Mouse (Mus musculus) limb, embryonic 12.5 days (tissue): ENCODE data around the gene Csdc2. TPM values are rescaled to one million over a fixed set of nuclear protein-coding genes. Genes with fewer than 3 reads are reported as not detected.
"Not testable (repeated sequence)": the region's sequence is repeated elsewhere in the genome, so short reads cannot be mapped to it uniquely, and the experiment has no call there.

ENCODE experiments used
- ATAC-seq: fragments of 200-750 bp; cut with Nextera tagmentation; 2 replicates; pipeline ENCODE4 v1.8.0; 2017; ENCODE audit warnings: low read depth, moderate TSS enrichment; ENCODE audit not compliant: insufficient number of reproducible peaks, insufficient read depth, low FRiP score, low TSS enrichment
- H3K27ac ChIP-seq: fragments of 300-500 bp; sonication (generic); 2 replicates; pipeline ENCODE4 v1.5.1; 2016; ENCODE audit warnings: mild to moderate bottlenecking, moderate library complexity
- H3K27me3 ChIP-seq: fragments of 300-500 bp; sonication (generic); 2 replicates; pipeline ENCODE4 v1.6.1; 2016; ENCODE audit warnings: mild to moderate bottlenecking, moderate library complexity
- H3K36me3 ChIP-seq: fragments of 300-500 bp; sonication (generic); 2 replicates; pipeline ENCODE4 v1.6.1; 2016; ENCODE audit warnings: mild to moderate bottlenecking, moderate library complexity
- H3K4me1 ChIP-seq: fragments of 300-500 bp; sonication (generic); replicated peaks from 2 replicates; pipeline ENCODE4 v1.6.1; 2016
- H3K4me2 ChIP-seq: fragments of 300-500 bp; sonication (generic); 2 replicates; pipeline ENCODE4 v1.6.1; 2016; ENCODE audit warnings: mild to moderate bottlenecking, moderate library complexity
- H3K4me3 ChIP-seq: fragments of 300-500 bp; sonication (generic); replicated peaks from 2 replicates; pipeline ENCODE4 v1.5.1; 2016; ENCODE audit warnings: mild to moderate bottlenecking
- H3K9ac ChIP-seq: fragments of 300-500 bp; sonication (generic); replicated peaks from 2 replicates; pipeline ENCODE4 v1.6.1; 2016; ENCODE audit warnings: mild to moderate bottlenecking, moderate library complexity
- H3K9me3 ChIP-seq: fragments of 300-500 bp; sonication (generic); 2 replicates; pipeline ENCODE4 v1.6.1; 2016; ENCODE audit warnings: mild to moderate bottlenecking, moderate library complexity
- WGBS: fragments of 180-500 bp; shearing (Covaris S2); methylation state at CpG from one replicate; pipeline ENCODE4 v1.1.7; 2016; 5-methylcytosine and 5-hydroxymethylcytosine counted together
- polyA plus RNA-seq: library from polyadenylated mRNA; unstranded; fragments of >200 nt; fragmentation: Nextera tagmentation; extraction: Ambion mirVana; gene quantifications from 2 replicates; pipeline ENCODE4 v1.2.1, GENCODE M21; 2016

Csdc2 gene
- polyA plus RNA-seq, 1 experiment from 2014 or later, result 7.9 TPM

DNA sequence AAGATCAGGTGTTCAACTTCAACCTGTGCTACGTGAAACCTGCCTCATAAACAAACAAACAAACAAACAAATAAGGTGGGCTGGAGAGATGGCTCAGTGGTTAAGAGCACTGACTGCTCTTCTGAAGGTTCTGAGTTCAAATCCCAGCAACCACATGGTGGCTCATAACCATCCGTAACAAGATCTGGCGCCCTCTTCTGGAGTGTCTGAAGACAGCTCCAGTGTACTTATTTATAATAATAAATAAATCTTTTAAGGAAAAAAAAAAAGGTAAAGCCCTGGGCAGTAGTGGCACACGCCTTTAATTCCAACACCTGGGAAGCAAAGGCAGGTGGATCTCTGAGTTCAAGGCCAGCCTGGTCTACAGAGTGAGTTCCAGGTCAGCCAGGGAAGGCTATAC is 27.8 kb upstream of the Csdc2 start:
- not testable (repeated sequence) for H3K4me3 ChIP-seq, H3K4me1 ChIP-seq, H3K9ac ChIP-seq, H3K27me3 ChIP-seq, ATAC-seq, H3K4me2 ChIP-seq, H3K9me3 ChIP-seq, H3K27ac ChIP-seq
- H3K36me3 ChIP-seq, result peaks cover 99% of the 10 kb centered on the region
- 92% methylated on average over 4 of the region's 4 CpGs for WGBS

DNA sequence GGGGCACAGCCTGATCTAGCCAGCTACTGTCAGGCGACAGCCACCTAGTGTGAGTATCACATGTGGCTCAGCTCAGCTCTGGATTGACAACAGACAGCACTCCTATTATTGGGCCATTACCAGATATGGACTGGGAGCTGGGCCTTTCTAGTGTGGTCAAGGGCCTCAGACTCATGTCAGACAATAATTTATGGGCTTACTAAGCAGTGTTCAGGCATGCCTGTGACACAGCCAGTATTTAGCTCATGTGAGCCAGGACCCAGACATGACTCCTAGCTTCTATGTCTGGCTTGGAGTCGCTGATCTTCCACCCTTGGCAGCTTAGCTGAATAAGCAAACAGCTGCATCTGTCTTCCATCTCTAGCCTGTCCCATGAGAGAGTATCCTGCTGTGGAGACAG is 24.1 kb upstream of the Csdc2 start:
- Histone ChIP-seq H3K36me3 (peaks cover 99% of the 10 kb centered on the region), H3K27ac (no peak overlapping the region), H3K9ac (no peak overlapping the region), H3K4me1 (no peaks in the 10 kb centered on the region), H3K4me2 (no peak overlapping the region), H3K27me3 (no peaks in the 10 kb centered on the region), H3K4me3 (no peak overlapping the region), H3K9me3 (no peaks in the 10 kb centered on the region)
- ATAC-seq, result no peak
- WGBS, result 77% methylated on average over 2 of the region's 2 CpGs

DNA sequence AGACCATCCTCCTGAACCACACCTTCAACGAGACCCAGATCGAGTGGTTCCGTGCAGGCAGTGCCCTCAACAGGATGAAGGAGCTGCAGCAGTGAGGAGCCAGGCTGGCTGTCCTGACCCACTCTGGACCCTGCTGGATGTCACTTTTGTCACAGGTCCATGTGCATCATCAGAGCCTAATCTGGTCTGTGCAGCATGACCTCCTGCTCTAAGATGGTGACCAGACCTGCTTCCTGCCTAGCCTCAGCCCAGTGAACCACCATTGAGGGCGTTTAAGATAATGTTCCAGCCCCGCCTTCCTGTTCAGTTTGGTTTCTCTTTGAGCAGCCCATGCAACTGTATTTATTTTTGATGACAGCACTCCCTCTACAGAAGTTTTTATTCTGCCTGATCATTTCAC is 21.9 kb upstream of the Csdc2 start:
- Histone ChIP-seq H3K4me2 (no peak overlapping the region), H3K9ac (no peak overlapping the region), H3K4me3 (no peak overlapping the region), H3K27ac (no peak overlapping the region), H3K9me3 (no peaks in the 10 kb centered on the region), H3K36me3 (peaks cover 86% of the 10 kb centered on the region), H3K27me3 (no peaks in the 10 kb centered on the region), H3K4me1 (no peaks in the 10 kb centered on the region)
- no peak for ATAC-seq
- 86% methylated on average over 5 of the region's 5 CpGs for WGBS

DNA sequence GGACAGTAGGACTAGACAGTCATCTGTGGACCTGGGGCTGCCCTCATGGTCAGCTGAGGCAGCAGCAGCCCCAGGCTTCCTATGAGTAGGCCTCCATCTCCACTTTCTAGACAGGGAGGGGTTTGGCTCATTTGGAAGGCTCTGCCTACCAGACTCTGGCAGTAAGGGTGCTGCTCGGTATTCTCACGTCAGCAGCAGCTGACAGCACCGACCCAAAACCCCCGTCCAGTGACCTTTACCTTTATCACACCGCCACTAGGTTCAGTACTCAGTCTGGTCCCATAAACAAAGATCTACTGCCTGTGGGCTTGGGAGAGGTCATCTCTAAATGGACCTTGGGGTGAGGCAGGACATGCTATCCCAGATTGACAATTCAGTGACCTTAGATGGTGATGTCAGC is 20.9 kb upstream of the Csdc2 start:
- no peak overlapping the region for H3K9ac ChIP-seq

DNA sequence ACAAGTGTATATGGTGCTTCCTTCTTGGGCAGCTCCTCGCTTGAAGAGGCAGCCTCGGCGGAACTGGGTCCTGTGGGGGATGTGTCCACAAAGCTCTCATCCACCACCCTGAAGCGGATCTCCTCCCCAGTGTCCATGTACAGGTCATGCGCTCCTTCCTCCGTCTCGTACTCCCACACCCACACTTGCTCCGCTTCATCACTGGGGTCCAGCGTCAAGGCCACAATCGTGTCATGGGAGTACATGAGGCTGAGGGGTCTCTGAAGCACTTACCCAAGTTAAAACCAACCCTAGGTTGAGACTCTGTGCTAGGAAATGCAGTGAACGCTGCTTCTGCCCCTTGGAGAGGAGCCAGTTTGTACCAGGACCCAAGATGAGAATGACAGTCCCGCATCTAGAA is 19.4 kb upstream of the Csdc2 start:
- Histone ChIP-seq H3K4me3 (no peak overlapping the region), H3K4me2 (no peak overlapping the region), H3K9me3 (no peaks in the 10 kb centered on the region), H3K27ac (no peak overlapping the region), H3K36me3 (peaks cover 62% of the 10 kb centered on the region), H3K27me3 (no peaks in the 10 kb centered on the region), H3K9ac (no peak overlapping the region), H3K4me1 (no peaks in the 10 kb centered on the region)
- WGBS, result 89% methylated on average over 12 of the region's 12 CpGs
- no peak for ATAC-seq

More for the DNA sequence above, 20.9 kb upstream of the Csdc2 start:
- WGBS, result 89% methylated on average over 5 of the region's 5 CpGs
- no peaks in the 10 kb centered on the region for H3K27me3 ChIP-seq
- no peak for ATAC-seq
- no peaks in the 10 kb centered on the region for H3K9me3 ChIP-seq
- peaks cover 77% of the 10 kb centered on the region for H3K36me3 ChIP-seq
- no peak overlapping the region for H3K4me2 ChIP-seq
- no peaks in the 10 kb centered on the region for H3K4me1 ChIP-seq
- H3K27ac ChIP-seq, result no peak overlapping the region
- H3K4me3 ChIP-seq, result no peak overlapping the region

DNA sequence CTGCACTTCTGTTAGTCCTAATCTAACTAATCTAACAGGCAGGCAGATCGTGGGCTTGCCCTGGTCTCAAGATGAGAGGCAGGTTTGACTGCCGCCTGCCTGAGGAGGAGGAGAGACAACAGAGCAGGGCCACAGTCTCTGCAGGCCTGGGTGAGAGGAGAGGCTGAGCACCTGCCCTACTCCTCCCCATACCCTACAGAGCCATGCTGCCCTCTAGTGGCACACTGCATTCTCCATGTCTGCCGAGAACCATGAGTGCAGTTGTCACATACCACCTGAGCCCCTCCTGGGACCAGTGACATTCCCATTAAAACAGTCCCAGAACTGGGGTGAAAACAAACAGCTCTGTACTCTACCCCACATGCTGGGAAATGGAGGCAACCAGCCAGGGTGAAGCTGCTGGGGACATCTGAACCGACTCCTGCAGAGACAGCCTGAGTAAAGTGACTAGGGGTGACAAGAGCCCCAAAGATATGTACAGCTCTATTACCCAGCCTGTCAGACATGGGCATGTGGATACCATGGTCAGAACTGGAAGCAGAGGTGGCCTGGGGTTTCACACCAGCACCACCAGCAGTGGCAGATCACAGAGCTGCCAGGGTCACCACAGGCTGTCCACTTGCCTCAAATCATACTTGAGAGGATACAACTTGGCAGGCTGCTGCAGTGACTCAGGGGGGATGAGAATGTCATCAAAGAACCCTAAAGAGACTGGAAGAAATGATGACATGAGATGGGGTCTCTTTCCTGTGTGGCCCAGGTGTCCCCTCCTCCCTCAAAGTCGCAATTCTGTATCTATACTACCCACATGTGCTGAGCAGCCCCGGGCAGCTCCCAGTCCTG is 18.7 kb upstream of the Csdc2 start:
- Histone ChIP-seq H3K4me3 (no peak overlapping the region), H3K4me2 (no peak overlapping the region), H3K36me3 (peaks cover 56% of the 10 kb centered on the region), H3K4me1 (no peaks in the 10 kb centered on the region), H3K9ac (no peak overlapping the region), H3K27ac (no peak overlapping the region), H3K9me3 (no peaks in the 10 kb centered on the region), H3K27me3 (no peaks in the 10 kb centered on the region)
- WGBS, result 58% methylated on average over 6 of the region's 6 CpGs
- no peak for ATAC-seq

DNA sequence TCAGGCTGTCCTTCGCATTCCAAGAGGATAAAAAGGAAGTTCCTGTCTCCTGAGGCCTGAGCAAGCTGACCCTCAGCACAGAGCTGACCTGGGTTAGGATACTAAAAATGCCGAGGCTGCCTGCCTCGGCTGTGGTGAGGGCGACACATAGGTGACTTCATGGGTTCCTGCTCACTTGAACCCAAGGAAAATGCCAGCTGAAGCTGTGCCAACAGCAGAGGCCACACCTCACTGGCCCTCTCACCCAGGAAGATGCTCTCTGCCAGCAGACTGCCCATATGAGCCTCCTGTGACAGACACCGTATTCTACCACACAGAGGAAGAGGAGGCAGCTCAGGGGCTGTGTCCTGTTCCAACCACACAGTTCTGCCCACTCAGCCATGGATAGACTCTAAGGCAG is 17.5 kb upstream of the Csdc2 start:
- H3K9me3 ChIP-seq, result no peaks in the 10 kb centered on the region
- H3K27me3 ChIP-seq, result no peaks in the 10 kb centered on the region
- H3K4me2 ChIP-seq, result no peak overlapping the region
- ATAC-seq, result no peak
- peaks cover 44% of the 10 kb centered on the region for H3K36me3 ChIP-seq
- no peak overlapping the region for H3K27ac ChIP-seq
- H3K4me1 ChIP-seq, result no peaks in the 10 kb centered on the region
- WGBS, result 84% methylated on average over 5 of the region's 5 CpGs
- H3K4me3 ChIP-seq, result no peak overlapping the region
- H3K9ac ChIP-seq, result no peak overlapping the region

DNA sequence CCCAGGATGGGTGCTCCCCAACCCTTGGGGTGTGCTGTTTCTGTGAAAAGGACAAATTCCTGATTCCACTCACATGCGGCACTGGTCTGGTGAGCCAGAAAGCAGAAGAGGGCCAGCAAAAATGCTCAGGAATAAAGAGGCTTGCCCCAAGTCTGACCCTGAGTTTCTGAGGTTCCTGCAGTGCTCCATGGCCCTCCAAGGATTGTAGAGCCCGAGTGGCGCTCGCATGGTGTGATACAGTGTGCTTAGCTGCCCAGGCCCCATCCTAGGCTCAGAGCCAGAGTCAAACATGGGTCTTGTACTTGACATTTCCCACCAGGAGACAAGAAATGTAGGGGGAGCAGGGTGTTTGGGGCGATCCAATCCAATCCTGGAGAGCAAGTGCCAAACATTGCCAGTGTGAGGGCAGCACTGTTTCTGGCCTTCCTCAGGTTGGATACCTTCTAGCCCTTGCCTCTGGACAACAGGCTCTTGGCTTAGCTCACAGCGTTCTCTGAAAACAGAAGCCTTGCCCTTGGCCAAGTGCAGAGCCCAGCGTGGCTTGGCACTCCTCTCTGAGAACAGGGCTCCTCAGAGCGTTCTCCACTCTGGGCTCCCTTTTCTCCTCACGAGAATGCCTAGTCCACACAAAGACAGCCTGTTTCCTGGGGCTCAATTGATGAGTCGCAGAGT is 15.9 kb upstream of the Csdc2 start:
- peaks cover 12% of the 10 kb centered on the region for H3K4me1 ChIP-seq
- no peak overlapping the region for H3K27ac ChIP-seq
- H3K4me2 ChIP-seq, result no peak overlapping the region
- ATAC-seq, result no peak
- 93% methylated on average over 10 of the region's 10 CpGs for WGBS
- no peaks in the 10 kb centered on the region for H3K27me3 ChIP-seq
- H3K4me3 ChIP-seq, result no peak overlapping the region
- peaks cover 27% of the 10 kb centered on the region for H3K36me3 ChIP-seq
- no peaks in the 10 kb centered on the region for H3K9me3 ChIP-seq
- H3K9ac ChIP-seq, result no peak overlapping the region

DNA sequence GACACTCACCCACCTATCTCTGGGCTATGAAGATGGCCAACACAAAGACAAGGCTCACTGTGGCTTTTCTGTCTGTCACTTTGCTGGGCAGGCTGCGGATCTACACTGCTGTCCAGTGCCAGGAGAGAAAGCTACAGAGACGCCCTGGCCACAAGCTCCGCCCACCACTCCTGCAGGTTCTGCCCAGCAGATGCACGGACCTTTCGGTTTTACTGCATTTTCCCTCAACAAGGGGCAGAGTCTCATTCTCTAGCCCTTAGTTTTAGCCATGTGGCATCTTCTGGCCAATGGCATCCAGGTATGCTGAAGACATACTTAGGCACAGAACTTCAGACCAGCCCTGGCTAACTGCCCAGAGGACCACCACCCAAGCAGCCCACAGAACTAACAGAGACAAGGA is 15.3 kb upstream of the Csdc2 start:
- no peak overlapping the region for H3K9ac ChIP-seq
- 68% methylated on average over 5 of the region's 5 CpGs for WGBS
- peaks cover 22% of the 10 kb centered on the region for H3K36me3 ChIP-seq
- H3K4me2 ChIP-seq, result no peak overlapping the region
- no peaks in the 10 kb centered on the region for H3K27me3 ChIP-seq
- ATAC-seq, result no peak
- H3K4me3 ChIP-seq, result no peak overlapping the region
- no peaks in the 10 kb centered on the region for H3K9me3 ChIP-seq
- peaks cover 12% of the 10 kb centered on the region for H3K4me1 ChIP-seq
- H3K27ac ChIP-seq, result no peak overlapping the region

DNA sequence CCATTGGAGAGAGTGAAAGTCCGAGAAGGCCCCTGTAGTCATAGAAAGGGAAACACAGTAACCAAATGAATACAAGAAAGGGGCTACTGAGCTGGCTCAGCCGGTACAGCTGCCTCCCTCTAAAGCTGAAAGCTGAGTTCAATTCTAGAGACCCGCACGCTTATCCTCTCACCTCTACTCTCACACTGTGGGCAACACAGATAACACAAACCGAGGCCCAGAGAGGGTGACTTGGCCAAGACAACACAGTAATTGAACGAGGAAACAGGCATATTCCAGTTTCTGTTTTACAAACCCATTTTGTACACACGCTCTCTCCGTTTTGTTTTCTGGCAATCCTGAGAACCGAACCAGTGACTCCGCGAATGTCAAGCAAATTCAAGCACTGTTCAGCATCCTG is 11.6 kb upstream of the Csdc2 start:
- H3K27ac ChIP-seq, result no peak overlapping the region
- peaks cover 16% of the 10 kb centered on the region for H3K4me1 ChIP-seq
- ATAC-seq, result no peak
- H3K9ac ChIP-seq, result peak overlapping the region; percentile 77; the same call in 1 of the 2 replicates
- H3K4me3 ChIP-seq, result peak overlapping the region; percentile 72
- H3K9me3 ChIP-seq, result no peaks in the 10 kb centered on the region
- H3K27me3 ChIP-seq, result no peaks in the 10 kb centered on the region
- 88% methylated on average over 11 of the region's 11 CpGs for WGBS
- peak overlapping the region; percentile 97 for H3K4me2 ChIP-seq
- no peaks in the 10 kb centered on the region for H3K36me3 ChIP-seq

DNA sequence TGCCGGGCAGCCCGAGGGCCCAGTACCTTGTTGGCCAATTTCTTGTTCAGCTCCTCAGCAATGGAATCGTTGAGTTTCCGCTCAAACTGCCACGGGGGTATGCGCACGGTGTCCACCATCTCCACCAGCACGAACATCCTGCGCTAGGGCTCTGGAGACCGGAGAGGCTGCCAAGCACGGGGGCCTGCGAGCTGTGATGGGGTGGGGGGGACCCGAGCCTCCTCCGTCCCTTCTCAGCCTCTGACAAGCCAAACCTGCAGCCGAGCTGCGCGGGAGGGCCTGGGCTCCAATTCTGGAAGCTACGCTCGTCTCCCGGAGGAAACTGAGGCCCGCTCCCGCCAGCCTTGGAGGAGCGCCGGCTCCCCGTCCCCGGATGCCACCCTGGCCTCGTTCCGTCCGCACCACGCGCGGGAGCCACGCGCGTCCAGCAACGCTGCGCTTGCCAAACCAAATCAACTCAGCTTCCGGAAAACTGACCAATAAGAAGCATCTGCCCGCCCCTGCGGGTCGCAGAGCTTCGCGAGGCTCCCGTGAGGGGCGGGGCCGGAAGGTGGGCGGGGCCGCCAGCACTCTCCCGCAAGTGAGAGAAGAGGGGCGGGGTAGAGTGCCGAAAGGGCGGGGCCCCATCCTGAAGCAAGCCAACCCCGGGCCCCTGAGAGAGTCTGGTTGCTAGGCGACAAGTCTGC is 10.7 kb upstream of the Csdc2 start, which contains the start of gene Polr3h:
Gene Polr3h, minus strand, starts transcription at position 481 of the 686 bp plus-strand sequence.
- Histone ChIP-seq H3K4me1 (peaks cover 16% of the 10 kb centered on the region), H3K36me3 (no peaks in the 10 kb centered on the region), H3K4me2 (peak within 1 kb of the TSS; percentile 97), H3K4me3 (peak within 1 kb of the TSS; percentile 72), H3K9me3 (no peaks in the 10 kb centered on the region), H3K27ac (peak within 1 kb of the TSS; percentile 56; the same call in 1 of the 2 replicates), H3K9ac (peak within 1 kb of the TSS; percentile 77), H3K27me3 (no peaks in the 10 kb centered on the region)
- ATAC-seq, result peak; percentile 92
- WGBS, result under 1% methylated on average over 54 of the region's 54 CpGs
